Mouse (Mus musculus) lung, embryonic 15.5 days (tissue): ENCODE data around the gene Mcrip2. TPM values are rescaled to one million over a fixed set of nuclear protein-coding genes. Genes with fewer than 3 reads are reported as not detected.

ENCODE experiments used
- ATAC-seq: fragments of 200-750 bp; cut with Nextera tagmentation; 2 replicates; pipeline ENCODE4 v1.8.0; 2017; ENCODE audit warnings: moderate number of reproducible peaks, borderline replicate concordance; ENCODE audit not compliant: low FRiP score, low TSS enrichment; ENCODE audit errors: extremely low read depth
- H3K27ac ChIP-seq: fragments of 300-500 bp; sonication (generic); 2 replicates; pipeline ENCODE4 v1.5.1; 2015; ENCODE audit warnings: moderate library complexity, mild to moderate bottlenecking, inconsistent platforms
- H3K27me3 ChIP-seq: fragments of 300-500 bp; sonication (generic); 2 replicates; pipeline ENCODE4 v1.6.1; 2015; ENCODE audit warnings: inconsistent platforms
- H3K36me3 ChIP-seq: fragments of 300-500 bp; sonication (generic); 2 replicates; pipeline ENCODE4 v1.6.1; 2015; ENCODE audit warnings: inconsistent platforms
- H3K4me1 ChIP-seq: fragments of 300-500 bp; sonication (generic); 2 replicates; pipeline ENCODE4 v1.6.1; 2015; ENCODE audit warnings: inconsistent platforms
- H3K4me2 ChIP-seq: fragments of 300-500 bp; sonication (generic); 2 replicates; pipeline ENCODE4 v1.6.1; 2015; ENCODE audit warnings: inconsistent platforms, mild to moderate bottlenecking, moderate library complexity
- H3K4me3 ChIP-seq: fragments of 300-500 bp; sonication (generic); 2 replicates; pipeline ENCODE4 v1.5.1; 2015; ENCODE audit warnings: mild to moderate bottlenecking, inconsistent platforms
- H3K9ac ChIP-seq: fragments of 300-500 bp; sonication (generic); 2 replicates; pipeline ENCODE4 v1.6.1; 2015; ENCODE audit warnings: inconsistent platforms
- H3K9me3 ChIP-seq: fragments of 300-500 bp; sonication (generic); 2 replicates; pipeline ENCODE4 v1.6.1; 2016; ENCODE audit warnings: inconsistent platforms
- WGBS: fragments of 180-500 bp; shearing (Covaris S2); methylation state at CpG from one replicate; pipeline ENCODE4 v1.1.7; 2015; 5-methylcytosine and 5-hydroxymethylcytosine counted together
- polyA plus RNA-seq: library from polyadenylated mRNA; unstranded; fragments of >200 nt; fragmentation: Nextera tagmentation; extraction: Ambion mirVana; gene quantifications from 2 replicates; pipeline ENCODE4 v1.2.1, GENCODE M21; 2015

Gene Mcrip2
- polyA plus RNA-seq, 1 experiment from 2014 or later: 18.1 TPM

- Histone ChIP-seq H3K4me3 (peak overlapping the region; percentile 31; the same call in 1 of the 2 replicates), H3K4me2 (peak overlapping the region; percentile 76), H3K9ac (no peak overlapping the region), H3K27ac (no peak overlapping the region), H3K4me1 (peaks cover 39% of the 10 kb centered on the region), H3K36me3 (peaks cover 39% of the 10 kb centered on the region), H3K9me3 (no peaks in the 10 kb centered on the region), H3K27me3 (no peaks in the 10 kb centered on the region)
- WGBS: 41% methylated on average over 3 of the region's 3 CpGs
- no peak for ATAC-seq
Observed at GRCm38 (mm10) chr17:25837533-25837932, 31.0 kb downstream of the Mcrip2 start.

DNA sequence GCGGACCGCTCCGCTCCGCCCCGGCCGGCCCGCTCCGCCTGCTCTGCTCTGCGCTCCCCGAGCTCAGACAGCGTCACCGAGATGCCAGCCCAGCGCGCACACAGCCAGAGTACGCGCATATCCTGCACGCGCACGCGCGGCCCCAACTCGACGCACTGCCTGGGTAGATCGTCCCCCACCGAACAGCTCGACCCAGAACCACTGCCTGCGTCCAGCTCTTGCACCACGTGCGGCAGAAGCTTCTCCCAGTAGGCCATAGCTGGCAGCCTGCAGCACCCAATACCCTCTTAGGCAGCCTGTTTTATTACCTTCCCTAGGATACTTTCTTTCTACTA, 31.5 kb downstream of the Mcrip2 start, which contains the start of gene Rhbdl1:
TSS of gene Rhbdl1 (minus strand) at position 220 of the 335 bp plus-strand sequence.
- no peaks in the 10 kb centered on the region for H3K27me3 ChIP-seq
- H3K27ac ChIP-seq: 0 out of 2 replicates have a peak within 1 kb of the TSS, but pooled peaks have one; percentile 21
- H3K9ac ChIP-seq: peak within 1 kb of the TSS; percentile 49
- H3K4me2 ChIP-seq: peak within 1 kb of the TSS; percentile 76
- H3K36me3 ChIP-seq: peaks cover 34% of the 10 kb centered on the region
- WGBS: under 1% methylated on average over 29 of the region's 29 CpGs
- peak within 1 kb of the TSS; percentile 31 for H3K4me3 ChIP-seq
- H3K9me3 ChIP-seq: no peaks in the 10 kb centered on the region
- peaks cover 40% of the 10 kb centered on the region for H3K4me1 ChIP-seq
- no peak for ATAC-seq

DNA sequence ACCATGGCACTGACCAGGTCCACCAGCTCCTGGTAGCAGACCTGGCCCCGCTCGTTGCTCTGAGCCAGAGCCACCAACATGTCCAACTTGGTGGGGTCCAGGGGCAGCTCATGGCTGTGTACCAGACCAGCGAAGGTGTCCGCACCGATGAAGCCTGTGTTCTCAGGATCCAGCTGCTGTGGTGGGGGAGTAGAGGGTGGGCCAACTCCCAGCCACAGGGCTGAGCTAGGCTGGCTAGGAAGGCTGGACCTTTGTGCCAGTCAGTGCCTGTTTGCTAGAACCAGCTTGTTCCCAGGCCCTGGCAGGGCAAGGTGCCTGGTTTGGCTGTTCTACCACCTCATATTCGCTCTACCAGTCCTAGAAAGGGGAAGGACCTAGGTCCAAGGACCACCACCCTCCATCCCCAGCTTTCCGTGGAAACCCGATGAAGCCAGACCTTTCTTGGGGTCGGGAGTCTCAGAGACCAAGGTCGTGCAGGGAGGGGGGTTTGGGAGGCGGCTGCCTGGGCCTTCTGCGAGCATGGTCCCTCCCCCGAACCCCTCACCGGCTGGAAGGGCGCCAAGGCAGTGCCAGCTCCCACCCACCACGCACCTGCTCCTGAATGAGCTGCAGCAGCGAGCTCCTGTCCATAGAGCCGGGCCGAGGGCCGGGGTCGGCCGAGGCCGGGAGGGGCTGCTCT, 32.0 kb downstream of the Mcrip2 start:
- 0 out of 2 replicates have a peak overlapping the region, but pooled peaks have one; percentile 21 for H3K27ac ChIP-seq
- H3K4me1 ChIP-seq: peaks cover 45% of the 10 kb centered on the region
- peak overlapping the region; percentile 76 for H3K4me2 ChIP-seq
- H3K9ac ChIP-seq: peak overlapping the region; percentile 49
- H3K36me3 ChIP-seq: peaks cover 32% of the 10 kb centered on the region
- peak overlapping the region; percentile 31 for H3K4me3 ChIP-seq
- H3K9me3 ChIP-seq: no peaks in the 10 kb centered on the region
- ATAC-seq: no peak
- 25% methylated on average over 19 of the region's 23 CpGs for WGBS
- no peaks in the 10 kb centered on the region for H3K27me3 ChIP-seq

GRCm38 (mm10) chr17:25835816-25836215, 32.7 kb downstream of the Mcrip2 start:
- Histone ChIP-seq H3K36me3 (peaks cover 32% of the 10 kb centered on the region), H3K9ac (no peak overlapping the region), H3K4me1 (peaks cover 52% of the 10 kb centered on the region), H3K27me3 (no peaks in the 10 kb centered on the region), H3K4me2 (no peak overlapping the region; the same call in 1 of the 2 replicates), H3K9me3 (no peaks in the 10 kb centered on the region), H3K4me3 (no peak overlapping the region), H3K27ac (no peak overlapping the region)
- 89% methylated on average over 16 of the region's 16 CpGs for WGBS
- ATAC-seq: no peak

GRCm38 (mm10) chr17:25835301-25835700, 33.3 kb downstream of the Mcrip2 start:
- peaks cover 57% of the 10 kb centered on the region for H3K4me1 ChIP-seq
- H3K27ac ChIP-seq: no peak overlapping the region
- no peak overlapping the region for H3K9ac ChIP-seq
- ATAC-seq: no peak
- no peaks in the 10 kb centered on the region for H3K9me3 ChIP-seq
- H3K4me2 ChIP-seq: peak overlapping the region; percentile 88; the same call in 1 of the 2 replicates
- H3K36me3 ChIP-seq: peaks cover 32% of the 10 kb centered on the region
- 98% methylated on average over 7 of the region's 7 CpGs for WGBS
- H3K4me3 ChIP-seq: peak overlapping the region; percentile 82; the same call in 1 of the 2 replicates
- H3K27me3 ChIP-seq: no peaks in the 10 kb centered on the region

DNA sequence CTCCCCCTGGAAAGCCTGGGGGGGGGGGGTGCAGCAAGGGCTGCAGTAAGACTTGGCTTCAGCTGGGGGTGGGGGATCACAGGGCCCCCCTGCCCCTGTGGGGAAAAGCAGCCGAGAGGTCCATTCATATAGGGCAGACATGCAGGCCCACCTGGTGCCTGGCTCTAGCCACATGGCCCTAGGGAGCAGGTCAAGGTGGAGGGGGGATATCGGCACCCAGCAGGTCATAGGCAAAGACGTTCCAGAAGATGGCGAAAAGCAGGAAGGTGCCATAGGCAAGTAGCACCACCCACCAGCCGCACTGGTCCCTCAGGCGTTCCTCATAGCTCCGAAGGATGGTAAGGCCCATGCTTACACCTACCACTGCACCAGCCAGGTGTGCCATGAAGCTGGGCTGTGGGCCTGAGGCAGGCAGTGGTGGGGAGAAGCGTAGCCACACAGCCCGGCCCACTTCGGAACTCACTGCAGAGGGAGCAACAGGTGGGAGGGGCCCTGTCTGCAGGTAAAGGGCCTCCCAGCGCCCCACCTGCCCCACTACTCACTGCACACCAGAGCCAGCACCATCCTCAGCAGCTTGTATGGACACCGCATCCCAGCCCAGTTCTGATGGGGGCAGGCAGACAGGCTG, 33.9 kb downstream of the Mcrip2 start:
- no peaks in the 10 kb centered on the region for H3K27me3 ChIP-seq
- peak overlapping the region; percentile 82 for H3K4me3 ChIP-seq
- H3K4me1 ChIP-seq: peaks cover 63% of the 10 kb centered on the region
- no peaks in the 10 kb centered on the region for H3K9me3 ChIP-seq
- no peak for ATAC-seq
- H3K4me2 ChIP-seq: peak overlapping the region; percentile 88
- 0 out of 2 replicates have a peak overlapping the region, but pooled peaks have one; percentile 98 for H3K27ac ChIP-seq
- peaks cover 31% of the 10 kb centered on the region for H3K36me3 ChIP-seq
- 81% methylated on average over 12 of the region's 12 CpGs for WGBS
- H3K9ac ChIP-seq: peak overlapping the region; percentile 73

DNA sequence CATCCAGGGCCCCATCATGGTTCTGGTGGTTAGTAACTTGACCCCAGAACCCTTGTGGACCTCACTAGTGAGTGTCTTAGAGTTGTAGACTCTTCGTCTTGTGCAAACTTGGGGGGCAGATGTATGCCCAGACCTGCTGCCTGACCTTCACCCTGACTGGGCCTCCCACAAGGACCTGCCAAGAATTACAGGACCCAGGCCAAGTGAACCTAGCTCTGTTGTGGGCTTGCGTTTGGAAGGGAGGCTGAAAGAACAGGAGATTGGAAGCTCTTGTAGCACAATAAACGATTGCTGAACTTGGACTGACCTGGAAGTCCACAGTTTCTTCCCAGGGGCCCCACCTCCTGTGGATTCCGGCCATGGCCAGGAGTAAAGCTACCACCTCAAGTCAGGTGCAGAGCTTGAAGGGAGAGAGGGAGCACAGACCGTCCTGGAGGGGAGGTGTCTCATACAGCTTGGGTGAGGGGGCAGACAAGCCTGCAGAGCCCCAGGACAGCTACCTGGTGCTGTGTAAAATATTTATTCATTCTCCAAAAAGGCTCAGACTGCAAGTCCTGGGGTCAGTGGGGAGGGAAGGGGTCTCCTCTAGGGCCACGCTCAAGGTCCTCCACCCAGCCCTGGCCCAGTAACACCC, 34.5 kb downstream of the Mcrip2 start:
- H3K4me3 ChIP-seq: peak overlapping the region; percentile 82
- H3K9me3 ChIP-seq: no peaks in the 10 kb centered on the region
- H3K27me3 ChIP-seq: no peaks in the 10 kb centered on the region
- peak overlapping the region; percentile 88 for H3K4me2 ChIP-seq
- peaks cover 68% of the 10 kb centered on the region for H3K4me1 ChIP-seq
- H3K27ac ChIP-seq: peak overlapping the region; percentile 98
- no peak for ATAC-seq
- 15% methylated on average over 6 of the region's 6 CpGs for WGBS
- peaks cover 25% of the 10 kb centered on the region for H3K36me3 ChIP-seq
- H3K9ac ChIP-seq: peak overlapping the region; percentile 73

- peak within 1 kb of the TSS; percentile 82 for H3K4me3 ChIP-seq
- H3K9ac ChIP-seq: peak within 1 kb of the TSS; percentile 90
- peak within 1 kb of the TSS; percentile 95 for H3K4me2 ChIP-seq
- peaks cover 20% of the 10 kb centered on the region for H3K36me3 ChIP-seq
- peak within 1 kb of the TSS; percentile 98 for H3K27ac ChIP-seq
- peak; percentile 66 for ATAC-seq
- no peaks in the 10 kb centered on the region for H3K27me3 ChIP-seq
- peaks cover 73% of the 10 kb centered on the region for H3K4me1 ChIP-seq
- under 1% methylated on average over 24 of the region's 24 CpGs for WGBS
- H3K9me3 ChIP-seq: no peaks in the 10 kb centered on the region
Observed at GRCm38 (mm10) chr17:25833291-25833663, 35.3 kb downstream of the Mcrip2 start, which contains the start of gene Stub1. TSS of gene Stub1 (minus strand) at chr17:25833404.

DNA sequence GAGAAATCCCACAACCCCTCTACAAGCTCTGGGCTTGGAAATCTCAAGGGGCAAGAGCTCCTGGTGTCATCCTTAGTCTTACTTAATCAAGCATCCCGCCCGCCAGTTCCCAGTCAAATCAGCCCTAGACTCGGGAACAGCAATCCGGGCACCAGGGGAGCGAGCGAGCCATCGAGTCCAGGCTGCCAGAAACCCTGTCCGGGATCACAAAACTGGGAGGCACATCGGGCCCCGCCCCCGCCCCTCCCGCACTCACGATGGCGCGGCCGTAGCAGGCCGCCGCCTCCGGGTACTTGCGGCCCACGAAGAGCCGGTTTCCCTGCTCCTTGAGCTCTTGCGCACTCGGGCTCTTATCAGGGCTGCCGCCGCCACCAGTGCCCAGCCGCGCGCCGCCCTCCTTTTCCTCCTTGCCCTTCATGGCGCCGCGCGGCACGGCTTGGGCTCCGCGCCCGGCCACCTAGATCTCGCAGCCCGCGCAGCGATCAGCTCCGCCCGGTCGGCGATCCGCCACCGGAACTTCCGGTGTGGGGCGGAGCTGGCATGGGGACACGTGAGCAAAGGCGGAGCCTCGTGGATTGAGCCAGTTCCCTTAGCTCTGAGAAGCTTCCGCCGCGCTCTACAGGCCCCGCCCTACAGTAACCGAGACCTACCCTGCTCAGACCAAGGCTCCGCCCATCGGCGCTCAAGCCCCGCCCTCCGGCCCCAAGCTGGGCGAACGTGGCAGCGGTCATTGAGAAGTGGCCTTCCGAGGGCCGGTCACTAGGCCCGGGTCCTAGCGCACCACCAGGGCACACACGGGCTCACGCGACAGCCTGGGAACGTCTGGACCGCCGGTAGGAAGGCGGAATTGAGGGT, 35.9 kb downstream of the Mcrip2 start:
- Histone ChIP-seq H3K27me3 (no peaks in the 10 kb centered on the region), H3K9ac (peak overlapping the region; percentile 90), H3K4me3 (peak overlapping the region; percentile 82), H3K4me2 (peak overlapping the region; percentile 95), H3K4me1 (peaks cover 75% of the 10 kb centered on the region), H3K9me3 (no peaks in the 10 kb centered on the region), H3K36me3 (peaks cover 22% of the 10 kb centered on the region), H3K27ac (peak overlapping the region; percentile 98)
- WGBS: under 1% methylated on average over 77 of the region's 77 CpGs
- ATAC-seq: peak; percentile 91

DNA sequence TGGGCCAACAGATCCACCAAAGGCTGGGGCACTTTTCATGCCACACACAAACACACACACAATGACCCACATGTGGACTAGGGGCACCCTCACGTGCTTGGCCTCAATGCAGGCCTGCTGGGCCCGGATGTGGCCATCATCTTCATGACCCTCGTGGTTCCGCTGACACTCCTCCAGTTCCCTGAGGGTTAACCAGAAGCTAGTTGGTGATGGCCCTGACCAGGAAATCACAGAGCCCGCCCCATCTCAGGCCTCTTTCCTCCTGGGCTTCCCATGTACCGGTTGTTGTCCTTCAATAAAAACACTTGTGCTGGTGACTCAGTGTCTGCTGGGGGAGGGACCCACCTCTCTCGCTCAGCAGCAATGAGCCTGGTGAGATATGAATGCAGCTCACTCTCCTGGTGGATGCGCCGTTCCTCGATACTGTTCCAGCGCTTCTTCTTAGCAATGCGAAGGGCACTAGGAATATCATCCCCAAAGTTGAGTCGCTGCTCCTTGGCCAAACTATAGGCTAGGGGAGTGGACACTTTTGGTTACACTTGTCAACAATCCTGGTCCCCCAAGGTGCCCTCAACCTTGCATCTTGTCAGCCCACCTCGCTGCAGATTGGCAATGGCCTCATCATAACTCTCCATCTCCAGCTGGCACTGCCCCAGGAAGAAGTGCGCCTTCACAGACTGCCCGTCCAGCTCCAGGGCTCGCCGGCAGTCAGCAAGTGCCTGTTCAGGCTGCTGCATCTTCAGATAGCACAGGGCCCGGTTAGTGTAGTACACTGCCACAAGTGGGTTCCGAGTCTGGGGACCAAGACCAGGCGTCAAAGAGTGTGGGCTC, 36.9 kb downstream of the Mcrip2 start:
- peaks cover 66% of the 10 kb centered on the region for H3K4me1 ChIP-seq
- H3K36me3 ChIP-seq: peaks cover 32% of the 10 kb centered on the region

More for the DNA sequence above, 36.9 kb downstream of the Mcrip2 start:
- Histone ChIP-seq H3K9ac (peak overlapping the region; percentile 90), H3K9me3 (no peaks in the 10 kb centered on the region), H3K27me3 (no peaks in the 10 kb centered on the region), H3K4me3 (peak overlapping the region; percentile 82), H3K27ac (peak overlapping the region; percentile 92), H3K4me2 (peak overlapping the region; percentile 95)
- ATAC-seq: no peak
- WGBS: 44% methylated on average over 21 of the region's 21 CpGs
